Mouse (Mus musculus) ES-E14 (cell line): ENCODE results near the gene Zc3h8.

Experiments used
- CHD2 ChIP-seq: IDR thresholded peaks from 2 replicates; pipeline ENCODE4 v1.6.1; 2014; ENCODE audit warnings: mild to moderate bottlenecking, low read depth, low read length, inconsistent platforms
- HCFC1 ChIP-seq: IDR thresholded peaks from 2 replicates; pipeline ENCODE4 v1.6.1; 2012; ENCODE audit warnings: low read length, inconsistent platforms, borderline replicate concordance; ENCODE audit not compliant: insufficient read depth
- ZC3H11A ChIP-seq: IDR thresholded peaks from 2 replicates; pipeline ENCODE4 v1.6.1; 2012; ENCODE audit warnings: low read depth, mild to moderate bottlenecking, inconsistent platforms, low read length, borderline replicate concordance
- ZNF384 ChIP-seq: IDR thresholded peaks from 2 replicates; pipeline ENCODE4 v1.6.1; 2012; ENCODE audit warnings: low read depth, low read length, inconsistent platforms

- TF ChIP-seq HCFC1 (no peak), CHD2 (no peak), ZC3H11A (no peak; the same call in 1 of the 2 replicates), ZNF384 (no peak)
These were observed 4.2 kb upstream of the Zc3h8 start for GRCm38 (mm10) chr2:128947962-128948588.
